Mouse (Mus musculus) thymus, postnatal 25 days (tissue): ENCODE measurements around the gene Pgap3.

Source experiments
- DNase-seq: peaks from one replicate; pipeline ENCODE4 v3.0.0; 2022

The Pgap3 gene

DNA sequence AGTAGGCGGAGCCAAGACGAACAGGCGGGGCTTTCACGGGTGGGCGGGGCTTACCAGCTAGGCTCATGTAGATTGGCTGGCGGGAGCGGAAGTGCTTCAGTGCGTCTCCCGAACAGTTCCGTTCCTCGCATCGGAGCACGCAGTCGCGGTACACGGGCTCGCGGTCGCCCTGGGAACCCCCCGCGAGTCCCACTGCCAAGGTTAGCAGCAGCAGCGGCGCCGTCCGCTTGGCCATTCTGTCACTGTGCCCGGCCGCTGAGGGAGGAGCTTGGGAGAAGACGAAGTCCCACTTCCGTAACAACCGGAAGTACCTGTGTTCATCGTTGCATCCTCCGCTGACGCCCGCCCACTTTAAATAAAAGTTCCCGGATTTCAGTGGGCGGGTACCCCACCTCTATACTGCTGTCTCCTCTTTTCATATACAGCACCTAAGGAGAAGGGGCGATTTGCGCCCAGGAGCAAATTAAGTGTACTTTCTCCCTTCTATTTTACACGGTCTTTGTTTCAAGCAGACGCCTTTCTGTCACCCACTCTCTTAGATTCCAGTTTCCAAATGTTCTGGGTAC is at the start of gene Pgap3:
Gene Pgap3 (minus strand): TSS at position 330 of the 566 bp plus-strand sequence.
- DNase-seq, result peak; percentile 89

DNA sequence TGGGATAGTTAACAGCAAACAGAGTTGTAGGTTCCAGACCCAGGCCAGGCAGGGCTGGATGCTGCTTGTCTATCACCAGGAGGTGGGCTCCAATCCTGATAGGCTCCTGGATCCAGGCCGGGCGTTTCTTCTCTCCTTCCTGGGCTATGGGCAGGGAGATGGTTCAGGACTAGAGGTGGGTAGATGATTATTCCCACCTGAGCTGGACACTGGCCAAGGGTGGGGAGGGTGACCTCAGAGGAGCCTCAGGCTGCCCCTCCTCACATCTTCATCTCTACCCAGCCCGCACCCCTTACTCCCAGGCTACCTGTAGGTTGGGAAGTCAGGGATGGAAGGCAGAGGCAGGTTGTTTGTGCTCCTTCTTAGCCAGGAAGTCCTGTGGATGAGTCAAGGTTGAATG is 49.1 kb upstream of the Pgap3 start:
- no peak for DNase-seq

DNA sequence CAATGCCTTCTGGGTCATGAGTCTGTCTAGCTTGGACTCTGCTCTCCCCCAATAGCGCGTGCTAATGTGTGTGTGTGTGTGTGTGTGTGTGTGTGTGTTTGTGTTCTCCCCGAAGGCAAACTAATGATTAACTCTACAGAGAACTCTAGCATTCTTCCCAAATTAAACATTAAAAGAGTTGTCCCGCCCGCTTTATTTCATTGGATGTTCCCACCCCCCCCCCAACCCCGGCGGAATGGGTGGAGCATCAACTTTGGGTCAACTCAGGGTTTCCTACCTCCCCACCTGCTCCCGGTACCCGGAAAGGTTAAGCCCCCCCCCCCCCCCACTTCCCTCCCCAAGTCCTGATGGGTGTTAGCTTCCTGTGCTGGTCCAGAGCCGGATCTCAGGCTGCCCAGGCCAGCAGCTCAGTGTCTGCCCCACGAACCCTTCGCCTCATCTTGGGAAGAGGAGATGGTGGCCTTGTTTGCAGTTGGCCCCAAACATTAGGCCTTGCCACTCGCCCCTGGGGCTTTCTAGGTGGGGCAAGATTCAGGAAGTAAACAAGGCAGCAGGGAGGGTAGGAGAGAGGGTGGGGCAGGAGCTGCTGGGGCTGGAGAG is 48.0 kb upstream of the Pgap3 start:
- no peak for DNase-seq

DNA sequence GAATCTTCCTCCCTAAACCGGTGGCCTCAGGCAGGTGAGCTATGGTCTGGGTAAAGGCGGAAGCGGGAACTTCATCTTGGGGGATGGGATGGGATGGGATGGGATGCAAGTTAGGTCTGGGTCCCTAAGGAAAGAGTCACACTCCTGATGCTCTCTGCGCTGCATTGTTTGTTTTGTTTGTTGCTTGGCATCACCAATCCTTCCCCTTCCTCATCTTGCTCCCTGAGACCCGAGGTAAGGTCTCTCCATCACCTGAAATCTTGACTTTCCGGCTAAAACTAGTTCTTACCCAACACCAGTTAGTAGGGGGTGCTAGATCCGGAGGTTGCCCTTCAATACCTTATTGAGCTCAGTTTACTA is 47.2 kb upstream of the Pgap3 start:
- no peak for DNase-seq

DNA sequence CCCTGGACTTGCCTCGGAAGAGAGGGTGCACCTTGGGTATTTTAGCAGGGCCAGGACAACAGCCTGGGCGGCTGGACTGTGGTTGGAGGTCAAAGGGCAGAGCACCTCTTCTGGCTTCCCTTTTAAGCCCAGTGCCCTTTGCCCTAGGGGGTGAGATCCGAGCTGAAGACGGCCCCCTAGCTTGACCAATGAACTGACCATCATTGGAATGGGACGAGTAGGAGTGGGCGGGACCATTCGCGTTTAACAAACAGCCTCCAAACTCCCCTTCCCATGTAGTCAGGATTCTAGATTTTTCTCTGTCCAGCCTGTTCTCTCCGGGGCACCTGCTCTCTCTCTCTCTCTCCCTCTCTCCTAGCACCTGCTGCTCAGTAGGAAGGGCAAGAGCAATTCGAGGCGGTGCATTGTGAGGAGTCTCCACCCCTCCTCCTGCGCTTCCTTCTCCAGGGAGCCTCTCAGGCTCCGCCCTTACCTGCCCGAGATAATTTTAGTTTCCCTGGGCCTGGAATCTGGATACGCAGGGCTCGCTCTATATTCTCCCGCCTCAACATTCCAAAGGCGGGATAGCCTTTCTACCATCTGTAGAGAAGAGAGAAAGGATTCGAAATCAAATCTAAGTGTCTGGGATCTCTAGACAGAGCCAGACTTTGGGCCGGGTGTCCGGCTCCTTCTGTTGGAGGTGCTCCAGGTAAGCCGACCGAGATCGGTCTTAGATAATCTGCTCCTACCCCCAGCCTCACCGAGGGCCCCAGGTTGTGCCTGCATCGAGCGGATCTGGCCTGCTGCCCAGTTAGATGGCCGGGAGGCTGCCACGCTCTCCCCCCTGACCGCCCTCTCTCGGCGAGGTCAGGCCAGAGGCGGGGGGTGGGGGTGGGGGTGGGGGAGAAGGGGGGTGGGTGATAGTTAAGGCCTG is 46.5 kb upstream of the Pgap3 start:
- DNase-seq, result no peak

DNA sequence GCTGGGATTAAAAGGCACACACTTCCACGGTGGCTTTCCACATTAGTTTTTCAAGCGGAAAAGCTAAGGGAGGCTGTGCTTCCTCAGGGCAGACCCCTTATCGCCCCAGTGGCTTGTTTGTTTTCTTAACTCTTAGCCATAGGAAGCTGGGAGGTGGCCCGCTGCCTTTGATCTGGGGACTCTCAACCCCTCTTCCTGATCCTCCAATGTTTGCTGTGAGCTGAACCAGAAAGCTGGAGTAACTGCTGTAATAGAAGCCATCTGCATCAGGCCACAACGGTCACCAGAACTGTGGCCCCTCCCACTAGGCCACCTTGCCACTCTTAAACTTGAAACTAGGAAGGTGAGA is 45.9 kb upstream of the Pgap3 start, which contains the start of gene Grb7:
Gene Grb7 (plus strand): TSS at position 182 of the 349 bp plus-strand sequence.
- no peak for DNase-seq

DNA sequence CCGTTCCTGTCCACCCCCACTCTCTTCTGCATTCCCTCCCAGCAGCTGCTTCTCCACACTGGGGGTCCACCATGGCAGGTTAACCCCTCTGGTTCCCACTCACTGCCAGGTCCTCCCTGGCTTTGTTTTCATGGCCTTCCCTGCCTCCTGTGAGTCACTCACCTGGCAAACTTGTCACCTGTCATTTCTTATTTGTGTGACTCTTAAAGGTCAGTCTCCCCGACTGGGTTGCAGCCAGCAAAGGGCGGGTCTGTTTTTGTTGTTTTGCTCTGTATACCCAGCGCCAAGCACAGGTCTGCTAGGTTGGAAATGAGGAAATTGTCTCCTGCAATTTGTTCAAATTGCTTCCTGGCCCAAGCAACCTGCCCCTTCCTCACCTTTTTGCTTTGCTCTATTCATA is 45.4 kb upstream of the Pgap3 start:
- no peak for DNase-seq

DNA sequence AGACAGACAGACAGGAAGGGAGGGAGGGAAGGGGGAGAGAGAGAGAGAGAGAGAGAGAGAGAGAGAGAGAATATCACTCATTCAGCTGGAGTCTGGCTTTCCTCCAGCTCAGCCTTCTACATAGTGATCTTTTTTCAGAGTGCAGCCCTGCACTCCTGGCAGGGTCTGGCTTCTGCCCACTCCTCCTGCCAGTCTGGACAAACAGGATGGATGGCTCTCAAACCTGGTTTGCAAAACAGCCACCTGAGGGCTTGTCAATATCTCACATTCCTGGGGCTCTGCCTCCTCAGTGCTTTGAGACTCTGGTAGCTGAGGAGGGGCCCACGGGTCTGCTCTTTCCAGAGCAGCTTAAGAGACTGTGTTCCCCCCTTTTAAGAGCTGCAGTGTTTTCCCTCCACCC is 44.9 kb upstream of the Pgap3 start:
- DNase-seq, result no peak

DNA sequence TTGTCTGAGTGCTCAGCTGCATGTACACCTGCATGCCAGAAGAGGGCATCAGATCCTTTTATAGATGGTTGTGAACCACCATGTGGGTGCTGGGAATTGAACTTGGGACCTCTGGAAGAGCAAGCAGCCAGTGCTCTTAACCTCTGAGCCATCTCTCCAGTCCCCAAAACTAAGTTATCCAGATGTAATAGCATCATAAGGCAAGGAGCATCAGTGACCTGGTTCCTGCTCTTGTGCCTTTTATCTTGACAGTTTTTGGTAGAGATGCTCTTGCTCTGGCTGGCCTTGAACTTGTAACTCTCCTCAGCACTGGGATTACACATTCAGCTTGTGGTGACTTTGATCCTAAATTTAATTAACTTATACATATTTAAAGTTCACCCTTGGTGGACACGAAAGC is 43.4 kb upstream of the Pgap3 start:
- no peak for DNase-seq

DNA sequence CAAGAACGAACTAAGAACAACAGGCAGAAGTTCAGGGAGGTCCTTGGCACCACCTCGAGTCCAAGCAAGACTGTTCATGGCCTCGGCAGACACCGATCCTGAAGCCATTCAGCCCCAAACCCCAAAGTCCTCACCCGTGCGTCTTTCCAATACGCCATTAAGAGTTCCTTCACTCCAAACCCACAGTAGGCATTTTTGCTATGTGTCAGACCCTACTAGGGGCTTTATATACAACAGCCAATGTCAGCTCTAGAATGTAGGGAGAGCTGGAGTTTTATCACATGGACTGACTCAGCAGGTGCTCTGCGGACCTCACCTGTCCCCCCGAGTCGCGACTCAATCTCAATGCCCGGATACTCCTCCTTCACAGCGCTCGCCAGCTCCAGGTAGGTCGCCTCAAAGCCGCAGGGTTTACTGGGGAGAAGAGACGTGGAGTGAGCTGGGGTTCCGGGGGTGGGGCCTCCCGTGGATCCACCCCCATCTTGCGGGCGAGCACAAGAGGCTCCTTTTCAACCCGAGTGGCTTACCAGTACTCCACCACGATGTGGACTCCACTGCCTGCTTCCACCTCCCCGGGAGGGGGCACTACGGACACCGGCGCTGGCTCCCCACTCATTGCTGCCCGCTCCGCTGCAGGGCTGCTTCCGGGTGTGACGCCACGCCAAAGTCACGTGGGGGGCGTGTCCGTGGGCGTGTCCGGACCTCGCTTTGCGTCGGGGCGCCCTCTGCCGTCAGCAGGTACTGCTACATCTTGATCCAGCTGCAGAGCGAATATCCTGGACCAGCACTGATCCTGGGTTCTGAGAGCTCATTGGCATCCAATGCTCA is 38.3 kb upstream of the Pgap3 start, which contains the start of gene Mien1:
Gene Mien1 (minus strand): TSS at position 661 of the 828 bp plus-strand sequence.
- peak; percentile 96 for DNase-seq

DNA sequence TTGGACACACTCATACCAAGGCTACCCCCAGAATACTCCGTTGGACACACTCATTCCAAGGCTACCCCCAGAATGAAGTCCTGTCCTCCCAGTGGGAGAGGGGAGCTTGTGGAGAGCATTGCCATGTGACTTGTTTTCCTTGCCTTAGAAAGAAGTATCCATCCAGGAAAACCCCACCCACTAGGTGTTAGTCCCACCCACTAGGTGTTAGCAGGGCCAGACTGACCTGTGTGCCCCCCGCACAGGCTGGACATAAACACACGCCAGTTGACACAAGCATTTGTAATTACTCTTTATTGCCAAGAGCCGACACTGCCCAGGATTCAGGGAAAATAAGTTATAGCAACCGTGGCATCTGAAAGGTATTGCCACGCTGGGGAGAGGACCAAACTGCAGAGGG is 37.2 kb upstream of the Pgap3 start:
- DNase-seq, result no peak

DNA sequence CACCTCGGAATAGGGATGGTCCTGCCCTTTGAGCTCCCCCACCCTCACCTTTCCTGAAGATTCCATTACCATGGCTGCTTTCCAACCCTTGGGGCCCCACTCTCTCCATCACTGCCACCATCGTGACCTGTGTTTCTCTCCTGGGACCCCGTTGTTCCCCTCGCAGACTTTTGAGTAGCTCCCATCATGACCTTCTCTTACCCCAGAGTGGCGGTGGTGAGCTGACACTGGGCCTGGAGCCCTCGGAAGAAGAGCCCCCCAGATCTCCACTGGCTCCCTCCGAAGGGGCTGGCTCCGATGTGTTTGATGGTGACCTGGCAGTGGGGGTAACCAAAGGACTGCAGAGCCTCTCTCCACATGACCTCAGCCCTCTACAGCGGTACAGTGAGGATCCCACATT is 35.4 kb upstream of the Pgap3 start:
- no peak for DNase-seq

DNA sequence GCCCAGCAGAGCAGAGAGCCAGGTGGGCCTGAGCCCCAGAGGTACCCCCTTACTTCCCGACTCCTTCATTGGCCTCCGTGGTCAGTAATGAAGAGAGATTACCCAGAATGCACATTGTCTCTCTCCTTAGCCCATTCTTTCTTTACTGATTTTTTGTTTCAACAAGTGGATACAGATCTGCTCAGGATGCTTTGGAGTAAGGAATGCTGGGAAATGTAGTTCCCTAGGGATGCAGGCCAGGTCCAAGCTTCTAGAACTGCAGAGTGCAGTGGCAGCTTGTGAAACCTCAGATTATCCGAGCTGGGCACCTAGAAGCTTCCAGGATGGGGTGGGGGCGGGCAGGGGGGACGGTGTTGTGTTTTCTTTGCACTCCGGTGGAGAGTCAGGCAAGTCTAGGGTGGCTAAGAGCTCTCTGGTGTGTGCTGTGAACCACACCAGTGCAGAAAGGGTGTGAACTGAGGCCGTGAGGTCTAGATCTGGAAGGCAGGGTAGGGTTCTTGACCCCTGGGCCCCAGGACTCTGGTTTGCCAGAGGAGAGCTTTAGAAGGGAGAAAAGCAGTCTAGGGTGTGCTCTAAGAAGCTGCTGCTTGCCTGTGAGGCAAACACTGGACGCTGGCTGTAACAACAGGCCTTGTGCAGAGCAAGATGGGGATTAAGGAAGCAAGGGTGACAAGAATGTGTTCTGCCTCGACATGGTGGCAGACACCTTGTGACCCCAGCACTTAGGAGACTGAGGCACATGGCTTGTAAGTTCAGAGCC is 31.6 kb upstream of the Pgap3 start:
- no peak for DNase-seq

DNA sequence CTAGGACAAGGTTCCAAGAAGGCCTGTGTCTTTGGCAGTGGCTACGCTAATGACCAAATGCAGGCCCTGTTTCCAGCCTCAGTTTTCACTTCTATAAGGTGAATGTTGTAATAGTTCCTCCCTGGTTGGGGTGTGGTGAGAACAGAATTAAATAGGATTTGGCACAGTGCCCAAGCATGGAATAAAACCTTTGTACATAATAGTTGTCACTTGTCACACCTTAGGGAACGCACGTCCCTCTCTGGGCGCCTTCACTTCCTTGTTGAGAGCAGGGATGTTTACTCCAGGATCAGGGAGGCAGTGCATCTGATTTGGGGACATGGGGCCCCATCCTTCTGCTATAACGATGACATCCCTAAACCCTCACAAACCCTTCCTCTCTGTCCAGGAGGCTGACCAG is 28.1 kb upstream of the Pgap3 start:
- no peak for DNase-seq

DNA sequence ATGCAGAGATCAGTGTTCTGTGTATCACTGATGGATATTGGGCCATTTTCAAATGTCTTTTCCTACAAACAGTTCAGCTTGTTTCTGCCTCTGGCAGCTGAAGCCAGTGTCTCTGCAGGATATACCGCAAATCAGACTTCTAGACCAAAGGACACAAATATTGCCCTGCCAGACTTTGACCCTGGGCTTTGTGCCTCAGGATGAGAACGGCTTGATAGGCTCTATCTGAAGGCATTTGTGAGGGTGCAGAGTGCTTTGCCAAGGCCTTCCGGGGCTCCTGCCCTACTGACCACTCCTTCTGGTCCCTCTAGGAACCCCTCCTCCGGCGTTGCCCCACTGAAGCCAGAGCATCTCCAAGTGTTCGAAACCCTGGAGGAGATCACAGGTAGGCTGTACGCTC is 26.3 kb upstream of the Pgap3 start:
- DNase-seq, result no peak

DNA sequence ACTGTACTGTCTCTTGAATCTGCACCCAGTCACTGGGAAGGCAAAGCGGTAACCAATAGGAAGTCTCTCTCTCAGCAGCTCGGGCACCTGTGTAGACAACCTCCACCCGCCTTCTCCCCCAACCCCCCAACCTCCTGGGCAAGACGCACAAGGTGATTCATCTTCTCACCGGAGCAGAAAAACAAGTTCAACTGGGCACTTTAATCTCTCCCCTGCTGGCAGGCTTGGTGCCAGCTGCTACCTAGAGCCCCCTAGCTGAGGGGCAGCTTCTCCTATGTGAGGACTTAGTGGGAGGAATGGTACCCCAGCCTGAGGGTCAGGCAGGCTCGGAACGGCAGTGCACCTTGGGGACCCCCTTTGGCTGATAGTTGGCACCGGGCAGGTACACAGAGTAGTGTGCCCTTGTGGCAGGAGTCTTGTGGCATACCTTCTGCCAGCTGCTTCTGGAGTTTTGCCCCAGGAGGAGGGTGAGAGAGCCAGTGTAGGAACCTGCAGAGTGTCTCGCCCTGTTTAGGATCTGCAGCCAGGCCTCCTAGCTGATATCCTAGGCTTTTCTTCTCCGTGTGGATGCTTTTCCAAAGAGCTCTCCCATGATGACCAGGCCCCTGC is 18.8 kb upstream of the Pgap3 start:
- no peak for DNase-seq

DNA sequence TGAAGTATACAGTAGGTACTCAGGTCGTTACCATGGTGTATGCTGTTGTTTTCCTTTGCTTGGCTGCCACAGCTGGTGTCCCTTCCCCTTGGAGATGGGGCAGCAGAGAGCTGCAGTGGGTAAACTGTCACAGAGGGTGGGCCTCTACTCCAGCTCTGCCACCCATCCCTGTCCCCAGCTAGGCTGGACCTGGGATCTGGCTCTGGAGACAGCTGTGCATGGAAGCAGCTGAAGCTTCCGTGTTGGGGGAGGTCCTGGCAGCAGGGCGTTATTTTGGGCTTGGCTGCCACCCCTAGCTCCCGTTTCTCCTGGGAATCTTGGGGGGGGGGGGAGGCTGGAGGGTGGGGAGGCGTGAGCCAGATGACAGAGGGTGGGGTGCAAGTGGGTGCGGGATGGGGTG is 18.0 kb upstream of the Pgap3 start:
- no peak for DNase-seq

DNA sequence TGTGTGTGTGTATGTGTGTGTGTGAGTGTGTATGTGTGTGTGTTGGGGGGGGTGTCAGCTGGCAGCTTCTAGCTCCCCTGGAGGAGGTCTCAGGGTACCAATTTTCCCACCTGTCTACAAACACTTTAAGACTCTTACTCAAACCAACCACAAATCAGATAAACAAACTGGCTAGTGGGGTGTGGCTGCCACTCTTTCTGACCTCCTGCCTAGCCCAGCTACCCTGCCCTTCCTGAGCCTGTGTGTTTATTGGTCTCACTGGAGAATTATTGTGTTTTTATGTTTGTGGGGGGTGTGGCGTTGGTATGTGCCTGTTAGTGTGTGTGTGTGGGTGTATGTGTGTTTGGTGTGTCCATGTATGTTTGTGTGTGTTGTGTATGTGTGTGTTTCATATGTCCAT is 16.8 kb upstream of the Pgap3 start:
- DNase-seq, result no peak

DNA sequence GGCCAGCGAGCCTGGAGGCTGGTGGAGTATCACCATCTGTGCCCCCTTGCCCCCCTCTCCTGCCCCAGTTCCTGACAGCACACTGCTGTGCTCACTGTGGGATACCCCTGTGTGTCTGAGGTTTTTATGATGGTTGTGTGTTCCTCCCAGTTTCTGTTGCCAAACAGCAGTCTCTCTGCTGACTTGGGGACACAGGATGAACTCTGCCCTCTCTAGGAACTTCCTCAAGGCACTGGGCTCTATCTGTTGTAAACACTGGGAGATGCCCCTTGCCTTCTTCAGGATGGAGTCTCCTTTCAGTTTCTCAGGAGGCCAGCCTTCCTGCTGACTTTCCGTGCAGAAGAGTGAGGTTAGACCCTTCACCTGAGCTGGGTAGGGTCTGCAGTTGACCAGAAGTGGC is 13.9 kb upstream of the Pgap3 start:
- no peak for DNase-seq

DNA sequence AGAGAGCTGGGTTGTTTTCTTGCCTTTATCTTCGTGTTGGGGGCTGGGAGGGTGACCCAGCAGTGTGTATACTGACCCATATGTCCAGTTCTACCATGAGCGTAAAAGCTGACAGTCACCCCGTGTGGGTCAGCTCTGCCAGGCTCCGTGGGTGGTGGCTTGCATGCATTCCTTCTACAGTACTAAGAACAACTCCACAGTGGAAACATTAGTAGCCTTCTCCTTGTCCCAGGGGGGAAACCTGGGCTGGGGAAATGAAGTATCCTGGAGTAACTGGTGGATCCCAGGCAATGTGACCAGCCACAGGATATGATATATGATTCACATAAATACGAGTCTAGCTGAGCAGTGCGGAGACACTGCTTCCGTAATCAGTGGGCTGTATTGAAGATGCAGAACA is 13.4 kb upstream of the Pgap3 start:
- DNase-seq, result no peak

DNA sequence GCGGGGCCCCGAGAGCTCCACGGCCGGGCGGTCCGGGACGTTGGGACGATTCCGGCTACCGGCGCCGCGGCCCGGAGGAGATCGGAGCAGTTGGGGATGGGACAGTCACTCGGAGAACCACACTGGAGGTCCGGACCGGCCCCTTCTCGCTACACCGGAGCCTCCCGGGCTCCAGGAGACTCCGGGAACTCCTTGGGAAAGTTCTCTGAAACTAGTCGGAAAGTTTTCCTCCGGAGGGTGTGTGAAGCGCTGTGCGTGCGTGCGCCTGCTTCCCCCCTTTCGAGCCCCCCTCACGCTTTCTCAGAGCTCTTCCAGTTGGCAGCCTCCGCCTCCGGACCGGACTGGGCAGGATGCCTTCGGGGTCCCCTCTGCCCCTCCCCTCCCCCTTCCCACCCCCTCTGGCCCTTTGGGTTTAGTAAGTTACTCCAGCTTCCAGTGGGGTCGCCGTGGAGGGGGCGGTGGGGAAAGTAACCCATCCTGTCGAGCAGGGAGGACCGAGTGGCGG is 12.6 kb upstream of the Pgap3 start:
- DNase-seq, result no peak

DNA sequence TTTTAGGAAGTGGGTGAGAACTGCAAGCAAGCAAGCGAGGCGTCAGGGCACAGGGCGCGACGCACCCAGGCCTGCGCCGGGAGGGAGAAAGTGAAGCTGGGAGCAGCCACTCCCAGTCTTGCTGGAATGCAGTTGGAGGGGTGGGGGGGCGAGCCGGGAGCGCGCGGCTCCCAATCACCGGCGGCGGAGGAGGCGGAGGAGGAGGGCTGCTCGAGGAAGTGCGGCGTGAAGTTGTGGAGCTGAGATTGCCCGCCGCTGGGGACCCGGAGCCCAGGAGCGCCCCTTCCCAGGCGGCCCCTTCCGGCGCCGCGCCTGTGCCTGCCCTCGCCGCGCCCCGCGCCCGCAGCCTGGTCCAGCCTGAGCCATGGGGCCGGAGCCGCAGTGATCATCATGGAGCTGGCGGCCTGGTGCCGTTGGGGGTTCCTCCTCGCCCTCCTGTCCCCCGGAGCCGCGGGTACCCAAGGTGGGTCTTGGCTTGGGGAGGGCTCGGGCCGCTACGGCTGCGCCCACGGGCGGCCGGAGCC is 12.0 kb upstream of the Pgap3 start, which contains the start of gene Erbb2:
Gene Erbb2 (plus strand): TSS at position 198 of the 524 bp plus-strand sequence.
- DNase-seq, result no peak
